Mouse (Mus musculus) layer of hippocampus, postnatal 36 days (tissue): ENCODE data around the gene Nek11. TPM values are rescaled to one million over a fixed set of nuclear protein-coding genes. Genes with fewer than 3 reads are reported as not detected.
A peak's percentile ranks its signal among the peaks of the same experiment; 100 is the strongest.

ENCODE experiments used
- DNase-seq, 2 experiments: peaks; one replicate each; pipeline ENCODE4 v3.0.0; 2022
- total RNA-seq, 2 experiments: library from RNA; stranded (reverse); gene quantifications; 2 replicates each; pipeline ENCODE4 v1.2.3; 2021

Nek11 gene
- total RNA-seq, 2 experiments from 2014 or later, result 1.4 to 2.0 TPM

DNA sequence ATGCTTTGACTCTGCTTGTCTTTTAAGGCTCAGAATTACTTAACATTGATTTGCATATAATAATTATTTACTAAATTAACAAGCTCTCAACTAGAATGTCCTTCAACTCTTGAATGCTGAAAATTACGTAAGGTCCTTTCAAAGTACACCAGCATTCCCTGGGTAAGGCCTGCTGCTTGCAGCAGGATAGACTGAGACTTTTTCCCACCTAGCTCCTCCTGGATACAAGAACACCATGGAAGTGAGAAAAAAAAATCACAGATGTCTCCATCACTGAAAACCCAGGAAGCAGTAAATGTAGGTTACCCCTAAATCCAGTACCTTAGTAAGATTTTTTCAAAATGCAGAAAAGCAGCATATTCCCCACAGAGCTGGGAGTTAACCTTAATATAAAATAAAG lies 82.6 kb downstream of the Nek11 start:
- DNase-seq, result no peak

DNA sequence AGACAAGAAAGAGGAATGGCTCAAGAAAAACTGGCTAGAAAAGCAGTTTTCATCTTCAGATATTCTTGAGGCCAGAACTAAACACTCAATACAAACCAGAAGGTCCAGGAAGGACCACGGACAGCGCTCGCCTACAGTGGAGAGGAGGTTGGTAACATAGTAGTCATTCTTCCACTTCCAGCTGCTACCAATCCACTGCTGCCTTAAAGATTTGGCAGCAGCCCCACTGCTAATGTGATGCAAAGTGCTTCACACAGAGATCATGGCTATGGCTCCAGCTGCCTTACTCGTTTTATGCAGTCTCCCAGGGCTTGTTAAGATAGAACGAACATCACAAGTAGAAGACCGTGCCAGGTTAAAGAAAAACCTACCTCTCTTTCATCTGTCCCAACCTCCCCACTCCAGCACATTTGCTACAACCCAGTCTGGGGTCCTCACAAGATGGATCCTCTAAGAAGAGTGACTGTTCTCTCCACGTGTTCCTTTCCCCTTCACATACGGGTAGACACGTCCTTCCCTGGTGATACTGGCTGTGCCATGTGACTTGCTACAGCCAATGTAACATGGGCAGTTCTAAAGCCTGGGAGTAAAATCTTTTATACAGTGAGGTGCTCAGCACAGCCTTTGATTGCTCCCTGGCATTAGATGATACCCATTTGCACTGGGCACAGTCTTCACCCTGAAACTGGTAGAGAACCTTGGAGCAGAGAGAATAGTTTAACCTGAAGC lies 85.6 kb downstream of the Nek11 start:
- no peak for DNase-seq

DNA sequence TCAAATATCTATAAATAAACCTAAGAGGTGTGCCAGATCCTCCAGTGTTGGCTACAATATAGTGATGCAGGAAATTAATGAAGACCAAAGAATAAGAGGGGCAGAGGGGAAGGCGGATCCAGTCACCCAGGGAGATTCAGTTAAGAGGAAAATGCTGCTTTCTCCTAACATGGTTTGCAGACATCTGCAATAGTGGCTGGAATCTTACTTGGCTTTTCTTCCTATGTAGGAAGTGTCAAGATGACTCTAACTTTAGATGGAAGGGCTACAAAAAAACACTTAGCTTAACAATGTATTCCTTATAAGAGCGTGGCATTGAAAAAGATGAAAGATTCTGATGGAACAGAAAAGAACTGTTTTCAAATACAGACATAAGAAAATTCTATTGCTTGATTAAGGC lies 89.3 kb downstream of the Nek11 start:
- DNase-seq, result no peak

DNA sequence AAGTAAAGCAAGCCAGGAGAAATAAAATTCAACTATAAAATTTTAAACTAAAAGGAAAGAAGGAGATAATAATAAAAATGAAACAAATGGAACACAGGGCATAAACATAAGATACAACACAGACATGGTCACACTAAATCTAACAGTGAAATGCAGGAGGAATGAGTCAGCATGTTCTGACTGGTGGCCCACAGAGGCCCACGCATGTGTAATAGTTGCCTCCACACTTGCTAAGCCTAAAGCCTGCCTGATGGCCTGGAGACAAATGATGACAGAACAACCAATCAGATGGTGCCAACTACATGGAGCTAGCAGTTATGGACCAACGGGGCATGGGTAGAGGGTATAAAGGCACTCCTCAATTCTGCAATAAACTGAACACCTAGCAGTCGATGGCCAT lies 93.1 kb downstream of the Nek11 start:
- peak; percentile 6 to 39 for DNase-seq

DNA sequence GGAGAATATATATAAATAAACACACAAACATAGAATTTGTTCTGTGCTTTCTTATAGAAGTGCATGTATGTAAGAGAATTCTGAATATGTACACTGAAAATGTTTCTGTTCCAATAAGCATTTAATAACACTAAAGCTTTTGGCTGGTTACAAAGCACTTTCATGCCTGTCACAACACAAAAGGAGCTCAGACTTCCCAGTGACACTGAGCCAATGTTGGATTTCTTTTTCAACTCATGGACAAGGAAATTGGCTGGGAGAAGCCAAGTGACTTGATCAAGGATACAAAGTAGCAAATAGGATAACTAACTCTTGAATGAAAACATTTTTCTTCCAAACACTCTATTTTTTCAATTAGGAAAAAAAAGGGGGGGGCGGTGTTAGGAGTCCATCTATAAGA lies 93.9 kb downstream of the Nek11 start:
- no peak for DNase-seq

DNA sequence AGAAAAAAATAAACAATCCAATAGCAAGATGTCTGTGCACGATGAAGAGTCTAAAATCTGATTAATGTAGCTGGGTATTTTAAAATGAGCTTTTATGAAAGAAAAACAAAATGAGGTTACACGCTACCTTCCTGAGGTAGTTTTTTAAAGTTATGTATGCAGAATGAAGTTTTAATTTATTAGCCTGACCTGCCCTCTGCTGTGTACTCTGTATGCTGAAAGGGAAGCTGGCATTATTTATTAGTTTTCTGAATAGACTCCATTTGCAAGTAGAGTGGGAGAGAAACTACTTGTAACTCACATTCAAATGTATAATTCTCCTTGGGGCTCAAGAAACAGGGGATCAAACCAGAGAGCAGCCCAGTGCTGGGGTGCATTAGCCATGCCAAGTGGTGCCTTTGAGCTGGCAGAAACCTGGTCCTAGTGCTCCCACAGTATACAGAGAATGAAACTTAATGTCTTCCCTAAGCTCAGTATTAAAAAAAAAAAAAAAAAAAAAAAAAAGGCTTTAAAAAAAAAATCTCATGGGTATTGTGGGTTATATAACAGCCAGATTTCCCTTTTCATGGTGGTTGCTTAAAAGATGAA lies 94.5 kb downstream of the Nek11 start:
- no peak for DNase-seq

DNA sequence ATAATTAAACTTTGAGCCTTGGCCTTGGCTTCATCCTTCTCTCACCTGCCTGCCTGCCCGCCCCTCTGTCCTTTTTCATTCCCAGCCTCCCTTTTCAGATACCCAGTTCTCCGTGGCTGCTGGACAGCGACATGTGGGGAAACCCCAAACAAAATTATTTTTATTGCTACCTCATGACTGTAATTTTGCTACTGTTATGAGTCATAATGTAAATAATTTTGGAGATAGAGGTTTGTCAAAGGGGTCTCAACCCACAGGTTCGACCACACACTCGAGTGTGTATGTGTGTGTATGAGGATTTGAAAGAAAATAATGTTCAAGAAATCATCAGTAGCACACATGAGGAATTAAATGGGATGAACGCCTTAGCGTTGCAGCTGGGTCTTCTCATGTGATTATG lies 110.7 kb downstream of the Nek11 start:
- DNase-seq, result no peak

DNA sequence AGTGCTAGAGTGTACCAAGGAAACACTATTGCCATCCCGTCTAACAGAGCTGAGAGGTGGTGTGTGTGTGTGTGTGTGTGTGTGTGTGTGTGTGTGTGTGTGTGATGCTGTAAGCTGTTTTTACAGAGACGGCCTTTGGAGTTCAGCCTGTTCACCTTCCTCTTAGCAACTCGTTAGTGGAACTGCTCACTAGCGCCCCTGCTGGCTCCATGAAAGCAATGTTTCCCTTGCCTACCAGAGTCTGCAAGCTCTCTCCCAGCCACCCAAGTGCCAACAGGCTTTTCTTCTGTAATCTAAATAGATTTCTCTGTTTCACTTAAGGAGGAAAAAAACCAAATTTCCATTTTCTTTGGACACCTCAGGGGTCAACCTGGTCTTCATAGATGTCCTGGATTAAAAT lies 112.6 kb downstream of the Nek11 start:
- DNase-seq, result no peak

DNA sequence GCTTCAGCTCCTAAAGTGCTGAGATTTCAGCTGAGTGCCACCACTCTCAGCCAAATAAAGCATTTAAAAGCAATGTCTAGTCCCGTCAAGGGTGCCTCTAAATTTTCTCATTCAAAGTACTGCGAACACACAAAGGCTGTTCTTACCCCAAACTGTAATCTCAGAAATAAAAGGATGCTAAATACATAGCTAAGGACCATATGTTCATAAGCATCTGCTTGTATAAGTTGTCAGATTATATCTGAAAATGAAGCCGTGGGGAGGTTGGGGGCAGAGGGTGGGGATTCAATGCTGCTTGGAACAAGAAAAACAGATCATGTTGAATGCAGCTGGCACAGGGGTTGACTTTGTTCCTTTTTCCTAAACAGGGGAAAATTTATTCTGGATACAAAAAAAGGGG lies 120.4 kb downstream of the Nek11 start:
- DNase-seq, result no peak

DNA sequence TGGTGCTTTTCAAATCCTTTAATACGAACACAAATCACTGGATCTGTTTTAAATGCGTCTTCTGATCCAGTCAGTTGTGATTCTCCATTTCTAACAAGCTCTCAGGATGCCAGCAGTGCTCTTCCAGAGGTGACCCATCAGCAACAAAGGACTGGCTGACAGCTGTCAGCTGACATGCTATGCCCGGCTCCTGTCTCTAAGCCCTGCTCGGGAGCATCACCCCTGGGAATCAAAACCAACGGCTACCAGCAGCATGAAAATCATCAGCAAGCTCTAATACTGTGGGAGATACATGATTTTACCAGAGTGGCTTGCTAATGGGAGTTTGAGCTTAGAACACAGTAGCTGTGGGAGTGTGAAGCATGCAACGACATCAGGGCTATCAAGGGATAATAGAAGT lies 121.0 kb downstream of the Nek11 start:
- DNase-seq, result no peak

DNA sequence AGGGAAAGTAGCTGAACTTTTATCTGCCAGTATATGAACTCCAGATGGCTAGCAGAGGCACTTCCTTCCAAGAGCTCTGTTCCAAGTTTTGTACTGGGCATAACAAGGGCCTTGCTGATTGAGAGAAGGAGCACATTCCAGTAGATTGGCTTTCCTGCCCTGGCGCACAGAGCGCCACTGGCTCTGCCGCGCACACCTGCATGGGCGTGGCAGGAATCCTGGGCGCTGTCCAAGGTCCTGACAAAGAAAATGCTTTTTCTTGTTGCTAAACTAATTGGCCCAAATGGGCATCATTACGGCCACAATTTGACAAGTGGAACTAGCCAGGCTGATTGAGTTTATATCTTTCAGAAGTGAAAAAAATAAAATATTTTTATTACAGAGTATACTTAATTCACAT lies 123.1 kb downstream of the Nek11 start:
- no peak for DNase-seq

DNA sequence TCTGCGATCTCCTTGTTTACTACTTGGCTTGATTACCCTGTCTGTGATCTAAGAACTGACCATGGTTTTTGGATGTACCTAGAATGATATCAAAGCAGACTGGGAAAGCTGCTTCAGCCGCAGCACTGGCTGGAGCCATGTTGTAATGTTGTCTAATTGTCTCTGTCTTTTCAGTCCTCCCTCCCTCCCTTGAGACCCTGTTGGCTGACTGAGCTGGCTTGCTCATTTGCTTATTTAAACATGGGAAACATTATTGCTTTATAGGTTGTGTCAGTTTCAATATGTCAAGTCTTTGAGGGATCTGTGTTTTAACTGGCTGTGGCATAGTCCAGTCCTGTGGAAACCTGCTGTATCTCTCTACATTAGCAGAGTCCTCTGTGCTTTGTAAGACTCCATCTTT lies 132.2 kb downstream of the Nek11 start:
- no peak for DNase-seq

DNA sequence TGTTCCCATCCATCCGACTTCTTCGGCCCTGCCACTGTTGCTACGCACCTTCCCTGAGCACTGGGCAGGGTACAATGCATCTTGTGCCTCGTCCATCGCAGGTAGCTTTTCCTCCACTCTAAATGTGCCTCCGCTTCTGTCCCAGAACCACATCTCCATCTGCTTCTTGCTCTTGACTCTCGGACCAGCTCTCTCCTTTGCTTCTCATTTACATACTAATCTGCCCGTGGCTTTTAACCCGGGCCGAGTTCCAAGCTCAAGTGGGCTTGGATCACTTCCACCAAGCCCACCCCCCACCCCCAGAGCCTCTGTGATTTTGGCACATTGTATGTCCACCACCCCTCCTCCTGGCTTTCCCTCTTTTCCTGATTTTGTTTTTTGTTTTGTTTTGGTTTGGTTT lies 137.7 kb downstream of the Nek11 start:
- DNase-seq, result no peak

DNA sequence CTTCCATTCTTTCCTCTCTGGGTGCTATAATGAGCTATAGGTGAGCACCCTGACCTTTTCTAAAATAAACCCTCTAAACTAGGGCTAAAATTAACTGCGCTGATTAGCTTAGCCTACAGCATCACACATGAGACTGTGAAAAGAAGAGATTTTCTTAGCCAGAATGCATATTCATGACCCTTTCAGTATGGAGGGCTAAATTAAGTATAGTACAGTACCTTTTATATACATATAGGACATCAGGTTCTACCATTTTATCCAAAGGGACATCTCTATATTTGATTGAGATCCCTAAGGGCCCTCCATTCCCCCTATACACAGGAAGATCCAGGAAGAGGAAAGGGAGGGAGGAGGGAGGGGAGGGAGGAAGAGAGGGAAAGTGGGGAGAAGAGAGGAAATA lies 141.2 kb downstream of the Nek11 start:
- DNase-seq, result no peak

DNA sequence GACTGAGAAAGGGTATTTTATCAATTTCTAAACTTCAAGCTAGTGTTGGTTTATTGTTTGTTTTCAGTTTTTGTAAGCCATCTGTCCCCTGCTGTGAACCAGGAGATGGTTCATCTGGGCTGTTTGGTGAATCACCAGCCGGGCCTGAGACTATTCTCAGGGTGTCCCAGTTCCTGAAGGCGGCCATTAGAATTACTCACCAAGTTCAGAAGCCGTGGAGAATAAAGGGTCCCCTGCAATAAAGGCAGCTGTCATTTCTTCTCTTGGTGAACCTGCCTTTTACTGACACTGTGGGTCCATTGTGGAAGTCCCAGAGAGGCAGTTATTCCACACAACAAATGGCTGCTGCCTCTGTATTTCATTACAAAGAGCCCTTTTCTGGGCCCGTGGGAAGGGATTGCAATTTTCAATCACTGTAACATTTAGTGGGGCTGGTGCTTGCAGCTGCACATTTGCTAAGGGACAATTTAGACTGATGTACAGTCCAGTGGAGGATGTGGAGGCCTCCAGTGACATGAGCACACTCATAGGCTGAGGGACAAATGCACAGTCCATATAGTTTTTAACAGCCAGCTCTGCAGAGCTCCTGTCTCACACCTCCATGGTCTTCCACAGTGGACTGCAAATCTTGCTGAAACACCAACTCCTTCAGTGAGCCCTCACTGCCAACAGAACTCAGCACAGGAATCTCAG lies 142.8 kb downstream of the Nek11 start:
- peak; percentile 7 to 13 for DNase-seq

DNA sequence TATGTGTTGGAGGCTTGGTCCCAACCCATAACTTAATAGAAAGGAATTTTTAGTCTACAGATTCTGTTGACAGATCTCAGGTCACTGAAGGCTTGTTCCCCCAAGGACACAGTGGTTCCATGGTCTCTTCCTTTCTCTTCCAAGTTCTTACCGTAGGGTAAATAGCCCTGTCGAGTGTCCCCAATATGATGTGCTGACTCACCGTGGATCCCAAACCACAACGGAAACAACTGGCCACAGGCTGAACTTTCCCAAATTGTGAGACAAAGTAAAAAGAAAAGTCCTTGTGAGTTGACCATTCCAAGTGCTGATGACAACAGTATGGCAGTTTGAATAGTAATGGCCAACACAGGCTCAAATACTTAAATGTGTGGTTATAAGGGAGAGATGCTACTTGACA lies 144.1 kb downstream of the Nek11 start:
- no peak for DNase-seq

DNA sequence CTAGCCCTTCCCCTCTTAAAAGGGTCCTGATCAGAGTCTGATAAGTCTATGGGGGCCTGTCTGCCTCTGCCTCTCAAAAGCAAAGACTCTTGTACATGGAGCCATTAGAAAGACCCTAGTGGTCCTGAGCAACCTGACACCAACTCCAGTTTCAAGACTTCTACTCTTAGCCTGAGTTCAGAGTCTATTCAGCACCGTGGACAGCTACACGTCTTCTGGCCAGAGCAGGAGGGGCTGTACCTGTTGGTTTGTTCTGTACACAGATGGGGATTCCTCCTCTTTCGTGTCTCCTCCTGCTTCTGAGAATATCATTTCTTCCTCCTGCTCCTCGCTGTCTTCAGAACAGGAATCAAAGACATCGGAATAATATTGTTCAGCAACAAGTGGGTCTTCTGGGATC lies 151.3 kb downstream of the Nek11 start:
- no peak for DNase-seq

DNA sequence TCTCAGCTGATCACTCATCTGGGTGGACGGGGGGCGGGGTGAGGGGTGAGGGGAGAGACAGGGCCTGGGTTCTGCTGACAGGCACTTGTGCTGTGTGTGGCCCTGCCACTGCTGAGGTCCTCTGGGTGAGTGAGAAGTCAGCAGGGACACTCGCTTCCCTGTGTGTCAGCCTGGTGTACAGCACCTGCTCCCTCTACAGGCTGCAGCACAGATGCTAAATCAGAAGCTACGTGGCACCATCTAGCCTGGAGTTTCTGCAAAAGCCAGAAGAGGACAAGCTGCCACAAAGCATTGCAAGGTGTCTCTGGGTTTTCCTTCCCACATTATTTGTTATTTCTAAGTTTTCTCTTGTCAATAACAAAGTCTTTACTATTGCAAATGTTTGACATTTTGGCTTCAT lies 180.9 kb downstream of the Nek11 start:
- no peak for DNase-seq

DNA sequence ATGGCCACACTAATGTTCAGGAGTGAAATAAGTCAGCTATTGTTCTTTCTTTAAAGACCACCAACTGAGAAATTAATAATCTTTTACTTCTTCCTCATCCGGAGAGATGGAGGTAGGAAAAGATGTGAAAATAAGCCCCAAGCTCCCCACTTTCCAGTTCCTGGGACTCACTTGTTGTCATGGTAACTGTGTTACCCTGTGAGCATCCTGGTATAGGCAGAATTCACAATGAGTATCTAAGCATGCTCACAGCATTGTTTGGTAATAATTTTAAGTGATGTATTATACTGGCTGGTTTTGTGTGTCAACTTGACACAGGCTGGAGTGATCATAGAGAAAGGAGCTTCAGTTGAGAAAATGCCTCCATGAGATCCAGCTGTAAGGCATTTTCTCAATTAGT lies 195.0 kb downstream of the Nek11 start:
- DNase-seq, result no peak

DNA sequence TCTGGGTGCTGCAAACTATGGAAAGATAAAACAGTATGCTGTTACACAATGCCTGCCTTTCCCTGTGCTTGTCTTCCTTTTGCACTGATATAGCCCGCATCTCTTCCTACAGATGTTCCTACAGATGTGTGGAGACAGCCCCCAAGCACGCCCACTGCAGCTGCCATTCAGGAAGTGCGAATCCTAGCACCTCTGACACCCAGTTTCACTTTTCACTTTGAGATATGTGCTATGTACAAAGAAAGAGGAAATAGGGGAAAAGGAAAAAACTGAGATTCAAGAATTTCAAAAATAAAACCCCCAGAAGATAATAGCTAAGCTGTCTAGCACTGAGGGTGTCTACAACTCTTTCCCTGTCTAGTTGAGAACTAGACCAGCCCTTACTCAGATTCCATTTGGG lies 208.6 kb downstream of the Nek11 start:
- DNase-seq, result no peak

DNA sequence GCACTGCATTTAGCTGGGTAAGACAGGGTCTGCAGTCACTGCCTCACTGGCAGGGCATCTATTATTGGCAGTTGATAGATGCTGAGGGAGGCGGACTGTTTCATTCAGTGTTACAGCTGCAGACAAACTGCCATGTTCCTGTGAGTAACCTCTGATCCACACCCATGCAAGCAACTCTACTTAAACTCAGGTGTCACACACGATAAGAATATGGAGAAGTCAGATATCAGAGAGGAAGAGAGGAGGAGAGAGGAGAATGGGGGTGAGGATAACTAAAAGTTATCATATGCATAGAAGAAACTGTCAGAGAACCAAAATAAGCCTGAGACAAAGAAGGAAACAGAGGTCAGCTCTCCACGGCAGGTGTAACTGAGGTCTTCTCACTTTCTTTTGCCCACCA lies 212.9 kb downstream of the Nek11 start:
- DNase-seq, result no peak

DNA sequence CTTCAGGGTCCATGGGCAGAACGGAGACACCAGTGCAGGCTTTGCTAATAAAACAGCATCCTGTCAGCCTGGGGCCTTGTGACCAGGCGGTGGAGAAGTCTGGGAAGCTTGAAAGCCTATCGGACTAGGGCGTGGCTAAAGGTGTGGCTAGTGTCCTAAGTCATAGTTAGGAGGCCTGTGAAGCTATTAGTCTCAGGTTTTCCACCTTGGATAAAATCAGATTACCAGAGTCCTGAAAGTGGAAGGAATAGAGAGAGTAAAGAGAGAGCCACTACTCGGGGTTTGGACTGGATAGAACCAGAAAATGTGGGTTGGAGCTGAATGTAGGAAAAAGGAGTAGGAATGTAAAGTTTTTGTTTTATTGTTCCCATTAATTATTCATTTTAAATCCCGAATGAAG lies 250.3 kb downstream of the Nek11 start, which contains the start of gene 1700080E11Rik:
Gene 1700080E11Rik, minus strand, starts transcription at position 101 of the 400 bp plus-strand sequence.
- DNase-seq, result no peak

DNA sequence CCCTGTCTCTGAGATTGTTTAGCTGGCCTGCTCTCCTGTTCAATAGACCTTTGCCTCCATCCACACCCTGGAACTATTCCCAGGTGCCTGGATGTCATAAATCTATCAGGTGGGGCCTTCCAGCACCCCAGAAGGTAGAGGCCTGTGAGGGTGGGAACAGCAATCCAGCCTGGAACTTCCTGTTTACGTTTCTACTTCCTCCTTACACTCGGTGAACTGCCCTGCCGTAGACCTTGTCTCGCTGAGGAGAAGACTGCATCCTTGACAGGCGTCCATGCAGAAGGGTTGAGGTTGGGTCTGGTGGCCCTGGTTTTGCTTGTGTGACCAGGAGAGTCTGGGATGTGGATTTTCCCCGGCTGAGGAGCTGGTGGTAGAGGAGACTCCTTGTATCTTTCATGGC lies 256.1 kb downstream of the Nek11 start:
- DNase-seq, result no peak

DNA sequence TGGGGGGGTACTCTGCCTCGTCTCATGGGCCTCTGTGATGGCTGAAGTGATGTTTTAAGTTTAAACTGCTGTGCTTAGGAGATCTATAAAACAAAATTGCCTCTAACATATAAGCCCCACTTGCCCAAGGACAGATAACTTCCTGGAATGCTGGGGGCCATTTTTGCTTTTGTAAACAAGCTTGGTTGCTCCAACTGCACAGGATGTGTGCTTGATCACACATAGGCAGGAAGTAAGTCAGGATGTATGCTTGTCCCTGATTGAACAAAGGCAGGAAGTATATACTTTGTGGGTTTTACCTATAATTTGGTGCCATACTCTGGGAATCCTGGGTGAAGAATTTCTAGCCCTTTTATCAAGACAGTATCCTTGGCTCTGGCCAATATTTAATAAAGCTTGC lies 258.9 kb downstream of the Nek11 start:
- no peak for DNase-seq
